Mouse (Mus musculus): ENCODE results near the gene Plgrkt. TPM values are rescaled to one million over a fixed set of nuclear protein-coding genes. Genes with fewer than 3 reads are reported as not detected.

Gene Plgrkt
- polyA plus RNA-seq, 1 experiment from 2014 or later: 40.6 TPM

- ATAC-seq (ENCODE audit: insufficient read depth) (no peak), DNase-seq (no peak)
- Histone ChIP-seq H3K9me3 (ENCODE audit: low read depth, low read length) (no peaks in the 10 kb centered on the region), H3K27me3 (ENCODE audit: insufficient read depth, low read length) (no peaks in the 10 kb centered on the region), H3K4me3 (ENCODE audit: low read depth, low read length) (no peak overlapping the region), H3K9ac (no peak overlapping the region), H3K27ac (ENCODE audit: low read depth) (no peak overlapping the region), H3K4me2 (no peak overlapping the region), H3K36me3 (ENCODE audit: insufficient read depth) (no peaks in the 10 kb centered on the region), H3K4me1 (ENCODE audit: insufficient read depth) (0 out of 2 replicates have a peak, but pooled peaks cover 3% of the 10 kb centered on the region)
- no peak for TF ChIP-seq CTCF (IDR thresholded peaks at IDR 0.05; ENCODE audit: low read depth)
- WGBS: 27% methylated on average over 3 of the region's 3 CpGs
Measured at GRCm38 (mm10) chr19:29365105-29365504, 2.1 kb downstream of the Plgrkt start.

GRCm38 (mm10) chr19:29364076-29364475, 3.1 kb downstream of the Plgrkt start:
- Histone ChIP-seq H3K27me3 (ENCODE audit: insufficient read depth, low read length) (no peaks in the 10 kb centered on the region), H3K9me3 (ENCODE audit: low read depth, low read length) (no peaks in the 10 kb centered on the region), H3K4me2 (no peak overlapping the region), H3K36me3 (ENCODE audit: insufficient read depth) (no peaks in the 10 kb centered on the region), H3K4me1 (ENCODE audit: insufficient read depth) (0 out of 2 replicates have a peak, but pooled peaks cover 3% of the 10 kb centered on the region), H3K4me3 (ENCODE audit: low read depth, low read length) (no peak overlapping the region), H3K27ac (ENCODE audit: low read depth) (no peak overlapping the region), H3K9ac (no peak overlapping the region)
- DNase-seq (no peak), ATAC-seq (ENCODE audit: insufficient read depth) (no peak)
- no peak for TF ChIP-seq CTCF (IDR thresholded peaks at IDR 0.05; ENCODE audit: low read depth)
- 69% methylated on average over 5 of the region's 5 CpGs for WGBS

GRCm38 (mm10) chr19:29363557-29363956, 3.6 kb downstream of the Plgrkt start:
- no peak overlapping the region for H3K9ac ChIP-seq
- H3K36me3 ChIP-seq (ENCODE audit: insufficient read depth): no peaks in the 10 kb centered on the region
- H3K4me3 ChIP-seq (ENCODE audit: low read depth, low read length): no peak overlapping the region
- 0 out of 2 replicates have a peak, but pooled peaks cover 3% of the 10 kb centered on the region for H3K4me1 ChIP-seq (ENCODE audit: insufficient read depth)
- DNase-seq (no peak), ATAC-seq (ENCODE audit: insufficient read depth) (no peak)
- no peak for TF ChIP-seq CTCF (IDR thresholded peaks at IDR 0.05; ENCODE audit: low read depth)
- H3K27ac ChIP-seq (ENCODE audit: low read depth): no peak overlapping the region
- H3K27me3 ChIP-seq (ENCODE audit: insufficient read depth, low read length): no peaks in the 10 kb centered on the region
- H3K9me3 ChIP-seq (ENCODE audit: low read depth, low read length): no peaks in the 10 kb centered on the region
- WGBS: 78% methylated on average over 7 of the region's 7 CpGs
- H3K4me2 ChIP-seq: no peak overlapping the region

- no peaks in the 10 kb centered on the region for H3K36me3 ChIP-seq (ENCODE audit: insufficient read depth)
- H3K9ac ChIP-seq: peak overlapping the region; percentile 66
Measured at GRCm38 (mm10) chr19:29362173-29362930, 4.8 kb downstream of the Plgrkt start.

GRCm38 (mm10) chr19:29361468-29362130, 5.6 kb downstream of the Plgrkt start:
- H3K4me2 ChIP-seq: peak overlapping the region; percentile 93
- peak overlapping the region; percentile 66 for H3K9ac ChIP-seq
- H3K27me3 ChIP-seq (ENCODE audit: insufficient read depth, low read length): no peaks in the 10 kb centered on the region
- H3K36me3 ChIP-seq (ENCODE audit: insufficient read depth): no peaks in the 10 kb centered on the region
- H3K4me3 ChIP-seq (ENCODE audit: low read depth, low read length): peak overlapping the region; percentile 65
- DNase-seq: peak; percentile 96
- no peak overlapping the region for H3K27ac ChIP-seq (ENCODE audit: low read depth)
- H3K4me1 ChIP-seq (ENCODE audit: insufficient read depth): 0 out of 2 replicates have a peak, but pooled peaks cover 2% of the 10 kb centered on the region
- ATAC-seq (ENCODE audit: insufficient read depth): peak; percentile 100
- TF ChIP-seq CTCF (IDR thresholded peaks at IDR 0.05; ENCODE audit: low read depth): no peak
- 3% methylated on average over 33 of the region's 33 CpGs for WGBS
- H3K9me3 ChIP-seq (ENCODE audit: low read depth, low read length): no peaks in the 10 kb centered on the region

More at GRCm38 (mm10) chr19:29362173-29362930, 4.8 kb downstream of the Plgrkt start:
- no peak for TF ChIP-seq CTCF (IDR thresholded peaks at IDR 0.05; ENCODE audit: low read depth)
- ATAC-seq (ENCODE audit: insufficient read depth) (no peak), DNase-seq (no peak)
- H3K4me1 ChIP-seq (ENCODE audit: insufficient read depth): 0 out of 2 replicates have a peak, but pooled peaks cover 3% of the 10 kb centered on the region
- 37% methylated on average over 13 of the region's 13 CpGs for WGBS
- peak overlapping the region; percentile 65 for H3K4me3 ChIP-seq (ENCODE audit: low read depth, low read length)
- peak overlapping the region; percentile 93 for H3K4me2 ChIP-seq
- no peaks in the 10 kb centered on the region for H3K9me3 ChIP-seq (ENCODE audit: low read depth, low read length)
- no peak overlapping the region for H3K27ac ChIP-seq (ENCODE audit: low read depth)
- no peaks in the 10 kb centered on the region for H3K27me3 ChIP-seq (ENCODE audit: insufficient read depth, low read length)

GRCm38 (mm10) chr19:29360251-29360650, 6.9 kb downstream of the Plgrkt start:
- DNase-seq (no peak), ATAC-seq (ENCODE audit: insufficient read depth) (no peak)
- WGBS: 53% methylated on average over 5 of the region's 5 CpGs
- H3K4me1 ChIP-seq (ENCODE audit: insufficient read depth): no peaks in the 10 kb centered on the region
- no peaks in the 10 kb centered on the region for H3K27me3 ChIP-seq (ENCODE audit: insufficient read depth, low read length)
- no peaks in the 10 kb centered on the region for H3K36me3 ChIP-seq (ENCODE audit: insufficient read depth)
- H3K27ac ChIP-seq (ENCODE audit: low read depth): no peak overlapping the region
- no peak overlapping the region for H3K4me3 ChIP-seq (ENCODE audit: low read depth, low read length)
- no peak overlapping the region for H3K9ac ChIP-seq
- TF ChIP-seq CTCF (IDR thresholded peaks at IDR 0.05; ENCODE audit: low read depth): no peak
- H3K4me2 ChIP-seq: no peak overlapping the region
- no peaks in the 10 kb centered on the region for H3K9me3 ChIP-seq (ENCODE audit: low read depth, low read length)

- H3K27ac ChIP-seq (ENCODE audit: low read depth): no peak overlapping the region
- H3K4me2 ChIP-seq: no peak overlapping the region
- no peak overlapping the region for H3K4me3 ChIP-seq (ENCODE audit: low read depth, low read length)
- H3K9ac ChIP-seq: no peak overlapping the region
- ATAC-seq (ENCODE audit: insufficient read depth) (no peak), DNase-seq (no peak)
- no peaks in the 10 kb centered on the region for H3K4me1 ChIP-seq (ENCODE audit: insufficient read depth)
- WGBS: 85% methylated on average over 11 of the region's 11 CpGs
- no peaks in the 10 kb centered on the region for H3K9me3 ChIP-seq (ENCODE audit: low read depth, low read length)
- TF ChIP-seq CTCF (IDR thresholded peaks at IDR 0.05; ENCODE audit: low read depth): no peak
- no peaks in the 10 kb centered on the region for H3K27me3 ChIP-seq (ENCODE audit: insufficient read depth, low read length)
- no peaks in the 10 kb centered on the region for H3K36me3 ChIP-seq (ENCODE audit: insufficient read depth)
Measured at GRCm38 (mm10) chr19:29356281-29356680, 10.9 kb downstream of the Plgrkt start.
